ENCODE assay signal across 30 mouse cellular contexts in the genomic region with DNA sequence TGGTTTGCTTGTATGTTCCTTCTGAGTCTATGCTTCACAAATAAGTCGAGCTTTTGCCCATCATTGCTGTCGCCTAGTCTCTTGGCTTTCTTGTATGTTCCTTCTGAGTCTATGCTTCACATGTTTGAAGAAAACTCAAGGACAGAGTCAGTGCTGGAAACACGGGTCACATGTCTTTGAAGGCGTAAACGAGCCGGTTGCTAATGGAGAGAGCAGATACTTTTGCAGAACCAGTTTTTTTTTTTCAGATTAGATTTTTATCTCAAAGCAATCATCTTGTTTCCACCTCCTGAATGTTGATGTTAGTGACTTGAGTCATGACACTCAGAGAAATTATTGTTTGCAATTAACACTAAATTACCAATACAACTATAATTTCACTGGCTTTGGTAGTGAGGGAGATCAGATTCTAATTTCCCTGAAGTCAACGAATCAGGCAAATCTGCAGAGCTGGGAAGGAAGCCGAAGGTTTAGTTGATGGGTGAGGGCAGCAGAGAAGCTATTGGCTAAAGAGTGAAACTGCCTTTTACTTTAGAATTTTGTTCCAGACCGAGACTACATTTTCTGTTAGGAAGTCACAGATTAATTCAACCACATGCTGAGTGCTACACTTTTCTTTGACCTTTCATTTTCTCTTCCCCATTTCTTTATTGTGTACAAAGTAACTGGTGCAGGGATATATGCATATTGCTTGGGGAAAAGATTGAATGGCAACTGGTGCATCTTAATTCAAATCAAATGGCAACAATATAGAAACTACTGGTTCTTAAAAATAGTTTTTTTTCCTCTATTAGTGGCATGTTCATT. TPM values are rescaled to one million over a fixed set of nuclear protein-coding genes. Genes with fewer than 3 reads are reported as not detected.
DNase-seq lines count a peak whose midpoint lies in the region; ATAC-seq and TF ChIP-seq lines count a peak whose summit lies in the region.
"Had no signal": no experiment of that assay in that cellular context is flagged by ENCODE, and none has a peak within 500 bp of the region (broad histone marks: within the 10 kb centered on the region; RNA-seq: fewer than 3 reads in every experiment).

No protein-coding gene starts in this region.

- DNase-seq in lung, postnatal 0 days (ENCODE audit: low spot score), result peak; percentile 5
- no peak for DNase-seq in lung, postnatal 4 days
- DNase-seq in adipocyte (ENCODE audit: low spot score), result peak; percentile 63
- no peak for DNase-seq in spleen, adult 12 weeks (ENCODE audit: low spot score)
- no peak for DNase-seq in ovary, adult 18-20 months (ENCODE audit: low spot score)
- DNase-seq: adrenal gland, adult 8-10 months; cerebellum, adult 2 months; cerebellum, postnatal 25 days; embryo, embryonic 11 days; gastrocnemius, postnatal 36 days; heart, postnatal 14 days; kidney, adult 8-10 months; kidney, postnatal 25 days; layer of hippocampus, postnatal 36 days; retina, postnatal 1 day; right cerebral cortex, postnatal 25 days; thymus, postnatal 14 days had no signal

- no peak for TF ChIP-seq CTCF in lung, postnatal 0 days (IDR thresholded peaks at IDR 0.05)

- no peaks in the 10 kb centered on the region for H3K9me3 ChIP-seq in lung, postnatal 0 days (ENCODE audit: low read length)
- H3K9me3 ChIP-seq in kidney, embryonic 14.5 days (ENCODE audit: control insufficient read depth, low read length), result no peaks in the 10 kb centered on the region
- H3K9me3 ChIP-seq: embryonic facial prominence, embryonic 13.5 days; forebrain, embryonic 13.5 days; hindbrain, embryonic 12.5 days; liver, embryonic 15.5 days; lung, embryonic 15.5 days; midbrain, embryonic 12.5 days had no signal

- H3K9ac ChIP-seq in lung, postnatal 0 days (replicated peaks; ENCODE audit: low read depth), result no peak overlapping the region
- no peak overlapping the region for H3K9ac ChIP-seq in kidney, embryonic 14.5 days (ENCODE audit: low read depth, low read length)
- H3K9ac ChIP-seq: embryonic facial prominence, embryonic 13.5 days; forebrain, embryonic 13.5 days; heart, embryonic 13.5 days; hindbrain, embryonic 12.5 days; liver, embryonic 15.5 days; lung, embryonic 15.5 days; midbrain, embryonic 12.5 days had no signal

- H3K27me3 ChIP-seq in lung, postnatal 0 days (replicated peaks; ENCODE audit: insufficient read depth, low read length), result no peaks in the 10 kb centered on the region
- no peaks in the 10 kb centered on the region for H3K27me3 ChIP-seq in kidney, embryonic 14.5 days (ENCODE audit: control insufficient read depth, insufficient read depth, low read length)
- H3K27me3 ChIP-seq: embryonic facial prominence, embryonic 13.5 days; forebrain, embryonic 13.5 days; heart, embryonic 13.5 days; hindbrain, embryonic 12.5 days; liver, embryonic 15.5 days; lung, embryonic 15.5 days; midbrain, embryonic 12.5 days had no signal

- H3K4me3 ChIP-seq in lung, postnatal 0 days (ENCODE audit: low read depth, low read length), result no peak overlapping the region
- no peak overlapping the region for H3K4me3 ChIP-seq in kidney, embryonic 14.5 days (ENCODE audit: low read length)
- H3K4me3 ChIP-seq: embryonic facial prominence, embryonic 13.5 days; erythroblast, embryonic 14.5 days; forebrain, embryonic 13.5 days; heart, embryonic 13.5 days; hindbrain, embryonic 12.5 days; liver, embryonic 15.5 days; lung, embryonic 15.5 days; midbrain, embryonic 12.5 days had no signal

- no peaks in the 10 kb centered on the region for H3K4me1 ChIP-seq in lung, postnatal 0 days (ENCODE audit: insufficient read depth, low read depth, low read length)
- no peaks in the 10 kb centered on the region for H3K4me1 ChIP-seq in kidney, embryonic 14.5 days (ENCODE audit: control insufficient read depth, insufficient read depth, low read length)
- H3K4me1 ChIP-seq: embryonic facial prominence, embryonic 13.5 days; forebrain, embryonic 13.5 days; heart, embryonic 13.5 days; hindbrain, embryonic 12.5 days; liver, embryonic 15.5 days; lung, embryonic 15.5 days; midbrain, embryonic 12.5 days had no signal

- ATAC-seq in lung, postnatal 0 days, result no peak
- peak; percentile 72 for ATAC-seq in megakaryocyte, adult 5-6 weeks (ENCODE audit: poor library complexity, severe bottlenecking)
- no peak for ATAC-seq in kidney, embryonic 14.5 days (ENCODE audit: low FRiP score, low TSS enrichment)
- ATAC-seq: forebrain, embryonic 13.5 days; Patski had no signal

- TF ChIP-seq EP300 in lung, postnatal 0 days (IDR thresholded peaks at IDR 0.05), result no peak

- H3K36me3 ChIP-seq in lung, postnatal 0 days (ENCODE audit: insufficient read depth, low read length), result no peaks in the 10 kb centered on the region
- no peaks in the 10 kb centered on the region for H3K36me3 ChIP-seq in kidney, embryonic 14.5 days (ENCODE audit: control insufficient read depth, insufficient read depth, low read length)
- H3K36me3 ChIP-seq: embryonic facial prominence, embryonic 13.5 days; heart, embryonic 13.5 days; hindbrain, embryonic 12.5 days; liver, embryonic 15.5 days; lung, embryonic 15.5 days; midbrain, embryonic 12.5 days had no signal

- H3K4me2 ChIP-seq in lung, postnatal 0 days (replicated peaks; ENCODE audit: low read depth, low read length), result no peak overlapping the region
- H3K4me2 ChIP-seq in kidney, embryonic 14.5 days (replicated peaks; ENCODE audit: low read depth, low read length), result no peak overlapping the region
- H3K4me2 ChIP-seq: embryonic facial prominence, embryonic 13.5 days; forebrain, embryonic 13.5 days; heart, embryonic 13.5 days; hindbrain, embryonic 12.5 days; liver, embryonic 15.5 days; lung, embryonic 15.5 days; midbrain, embryonic 12.5 days had no signal

- 62% methylated on average over 9 of the region's 9 CpGs for WGBS in lung, postnatal 0 days
- 85% methylated on average over 9 of the region's 9 CpGs for WGBS in kidney, embryonic 14.5 days

- no peak overlapping the region for H3K27ac ChIP-seq in lung, postnatal 0 days (ENCODE audit: low read length)
- no peak overlapping the region for H3K27ac ChIP-seq in kidney, embryonic 14.5 days (ENCODE audit: low read depth, low read length)
- H3K27ac ChIP-seq: embryonic facial prominence, embryonic 13.5 days; forebrain, embryonic 13.5 days; heart, embryonic 13.5 days; hindbrain, embryonic 12.5 days; liver, embryonic 15.5 days; lung, embryonic 15.5 days; midbrain, embryonic 12.5 days had no signal

RNA-seq across cellular contexts. Expression of gene Cpb1, which starts 19.2 kb away (rescaled TPM):
- polyA plus RNA-seq in lung, postnatal 0 days (2015; fragmentation: Nextera tagmentation; extraction: Ambion mirVana), result 1.3 and 1.4 TPM in 2 replicates
- total RNA-seq in megakaryocyte, adult 5-6 weeks (2015), result not detected in 2 replicates
- total RNA-seq in megakaryocyte, adult 5-6 weeks (2017), result not detected in 2 replicates
- polyA plus RNA-seq in kidney, embryonic 14.5 days (2014; fragmentation: Nextera tagmentation; extraction: Ambion mirVana), result 0.36 and 0.50 TPM in 2 replicates
- total RNA-seq: gastrocnemius, postnatal 36 days; heart, postnatal 14 days; layer of hippocampus, postnatal 36 days had no signal
- polyA plus RNA-seq: embryonic facial prominence, embryonic 13.5 days; erythroblast, embryonic 14.5 days; forebrain, embryonic 13.5 days; midbrain, embryonic 12.5 days; neural tube, embryonic 11.5 days; Patski had no signal

RNA-seq across cellular contexts. Expression of gene Cpa3, which starts 52.8 kb away (rescaled TPM):
- polyA plus RNA-seq in lung, postnatal 0 days (2015; fragmentation: Nextera tagmentation; extraction: Ambion mirVana), result 5.6 and 5.9 TPM in 2 replicates
- 186 and 191 TPM in 2 replicates for total RNA-seq in megakaryocyte, adult 5-6 weeks (2015)
- total RNA-seq in megakaryocyte, adult 5-6 weeks (2017), result 76.1 and 82.0 TPM in 2 replicates
- polyA plus RNA-seq in kidney, embryonic 14.5 days (2014; fragmentation: Nextera tagmentation; extraction: Ambion mirVana), result 1.4 and 1.9 TPM in 2 replicates
- total RNA-seq: left cerebral cortex, postnatal 14 days had no signal
- polyA plus RNA-seq: cerebellum, adult 2 months; forebrain, embryonic 13.5 days; Patski had no signal

Comparison
In these comparisons a context has a peak if more than half of its experiments do, and no peak if none do; other contexts are left out.
1. DNase-seq: peak in lung, postnatal 0 days (single experiment) and adipocyte (single experiment); none in lung, postnatal 4 days (0 of 2), spleen, adult 12 weeks (single experiment) and ovary, adult 18-20 months (single experiment).